ENCODE assay signal across 8 mouse cellular contexts in the genomic region with DNA sequence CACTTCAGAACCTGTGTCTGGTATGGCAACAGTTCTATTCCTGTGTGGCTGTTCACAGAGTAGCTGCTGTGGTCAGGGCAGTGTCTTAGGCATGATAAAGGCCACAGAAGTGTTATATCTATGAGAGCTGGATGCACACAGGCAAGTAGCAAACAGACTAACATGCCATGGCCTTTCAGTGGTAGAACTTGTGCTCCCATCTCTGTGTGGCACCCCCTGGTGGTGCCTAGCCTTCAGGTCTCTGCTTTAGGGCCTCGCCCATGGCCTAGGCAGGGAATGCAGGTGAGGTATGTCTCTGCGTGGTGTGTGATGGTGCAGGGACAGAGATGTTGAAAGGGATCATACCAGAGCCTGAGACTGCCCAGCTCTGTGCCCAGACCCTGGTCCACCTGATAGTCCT. TPM values are rescaled to one million over a fixed set of nuclear protein-coding genes. Genes with fewer than 3 reads are reported as not detected.
A peak's percentile ranks its signal among the peaks of the same experiment; 100 is the strongest.
DNase-seq lines count a peak whose midpoint lies in the region; ATAC-seq and TF ChIP-seq lines count a peak whose summit lies in the region.

No protein-coding gene starts in this region.

- peak; percentile 39; the same call in 1 of the 2 replicates for ATAC-seq in forebrain, embryonic 12.5 days (ENCODE audit: low FRiP score)
- peak; percentile 78 for ATAC-seq in liver, postnatal 0 days

- no peak for DNase-seq in forebrain, embryonic 10.5 days (ENCODE audit: extremely low spot score, low spot score)
- DNase-seq in testis, postnatal 14 days (ENCODE audit: low spot score), result no peak
- DNase-seq in liver, postnatal 0 days, result peak; percentile 66
- DNase-seq in ovary, adult 18-20 months (ENCODE audit: low spot score), result no peak
- DNase-seq in embryo, embryonic 10.5 days (ENCODE audit: low spot score), result no peak

- peak; percentile 43; the same call in 1 of the 2 replicates for TF ChIP-seq CTCF in testis, adult 2 months (IDR thresholded peaks at IDR 0.05; ENCODE audit: control insufficient read depth, insufficient read depth, insufficient replicate concordance, low read depth, low read length)
- TF ChIP-seq CTCF in embryonic fibroblast, embryonic 13.5 days (IDR thresholded peaks at IDR 0.05; ENCODE audit: borderline replicate concordance, insufficient read depth, low read length), result peak; percentile 30; the same call in 1 of the 2 replicates
- peak; percentile 82 for TF ChIP-seq CTCF in liver, postnatal 0 days (IDR thresholded peaks at IDR 0.05; ENCODE audit: low read depth)

- no peak for TF ChIP-seq EP300 in liver, postnatal 0 days (IDR thresholded peaks at IDR 0.05; ENCODE audit: low read depth)

- H3K27ac ChIP-seq in forebrain, embryonic 12.5 days, result no peak overlapping the region
- no peak overlapping the region for H3K27ac ChIP-seq in forebrain, embryonic 10.5 days
- no peak overlapping the region for H3K27ac ChIP-seq in testis, adult 2 months (ENCODE audit: control insufficient read depth, insufficient read depth, low read depth, low read length)
- no peak overlapping the region for H3K27ac ChIP-seq in embryonic fibroblast, embryonic 13.5 days (ENCODE audit: insufficient read depth, low read length)
- no peak overlapping the region for H3K27ac ChIP-seq in liver, postnatal 0 days (ENCODE audit: low read depth)

- 87% methylated on average over 2 of the region's 2 CpGs for WGBS in forebrain, embryonic 12.5 days
- WGBS in forebrain, embryonic 10.5 days, result 94% methylated on average over 2 of the region's 2 CpGs
- WGBS in liver, postnatal 0 days (ENCODE audit: insufficient replicate concordance), result 87% methylated on average over 2 of the region's 2 CpGs

- no peaks in the 10 kb centered on the region for H3K27me3 ChIP-seq in forebrain, embryonic 12.5 days
- no peaks in the 10 kb centered on the region for H3K27me3 ChIP-seq in forebrain, embryonic 10.5 days (ENCODE audit: poor library complexity, severe bottlenecking)
- no peaks in the 10 kb centered on the region for H3K27me3 ChIP-seq in testis, adult 2 months (ENCODE audit: control insufficient read depth, insufficient read depth, low read length)
- no peaks in the 10 kb centered on the region for H3K27me3 ChIP-seq in liver, postnatal 0 days (ENCODE audit: insufficient read depth, low read length)

- no peak overlapping the region for H3K4me2 ChIP-seq in forebrain, embryonic 12.5 days
- no peak overlapping the region for H3K4me2 ChIP-seq in liver, postnatal 0 days (ENCODE audit: low read depth, low read length)

- peaks cover 81% of the 10 kb centered on the region for H3K36me3 ChIP-seq in forebrain, embryonic 12.5 days (replicated peaks)
- H3K36me3 ChIP-seq in forebrain, embryonic 10.5 days (replicated peaks), result peaks cover 100% of the 10 kb centered on the region
- no peaks in the 10 kb centered on the region for H3K36me3 ChIP-seq in testis, adult 2 months (ENCODE audit: control insufficient read depth, insufficient read depth, low read length)
- H3K36me3 ChIP-seq in liver, postnatal 0 days (replicated peaks; ENCODE audit: insufficient read depth, low read length), result peaks cover 52% of the 10 kb centered on the region

- no peaks in the 10 kb centered on the region for H3K9me3 ChIP-seq in forebrain, embryonic 12.5 days
- H3K9me3 ChIP-seq in forebrain, embryonic 10.5 days, result no peaks in the 10 kb centered on the region
- H3K9me3 ChIP-seq in liver, postnatal 0 days (ENCODE audit: low read length), result no peaks in the 10 kb centered on the region

- no peak overlapping the region for H3K9ac ChIP-seq in forebrain, embryonic 12.5 days
- no peak overlapping the region for H3K9ac ChIP-seq in liver, postnatal 0 days (replicated peaks)

- no peak for TF ChIP-seq POLR2A in testis, adult 2 months (IDR thresholded peaks at IDR 0.05; ENCODE audit: control insufficient read depth, low read depth, low read length)
- no peak for TF ChIP-seq POLR2A in embryonic fibroblast, embryonic 13.5 days (IDR thresholded peaks at IDR 0.05; ENCODE audit: low read depth, low read length)

- no peaks in the 10 kb centered on the region for H3K4me1 ChIP-seq in forebrain, embryonic 12.5 days
- no peaks in the 10 kb centered on the region for H3K4me1 ChIP-seq in forebrain, embryonic 10.5 days
- H3K4me1 ChIP-seq in testis, adult 2 months (ENCODE audit: control insufficient read depth, insufficient read depth, low read length), result peaks cover 8% of the 10 kb centered on the region
- H3K4me1 ChIP-seq in embryonic fibroblast, embryonic 13.5 days (ENCODE audit: control insufficient read depth, insufficient read depth, low read length), result no peaks in the 10 kb centered on the region
- H3K4me1 ChIP-seq in liver, postnatal 0 days (ENCODE audit: insufficient read depth), result no peaks in the 10 kb centered on the region

- H3K4me3 ChIP-seq in forebrain, embryonic 12.5 days (replicated peaks), result no peak overlapping the region
- no peak overlapping the region for H3K4me3 ChIP-seq in forebrain, embryonic 10.5 days
- no peak overlapping the region for H3K4me3 ChIP-seq in testis, adult 2 months (ENCODE audit: control insufficient read depth, low read depth, low read length)
- H3K4me3 ChIP-seq in embryonic fibroblast, embryonic 13.5 days (ENCODE audit: insufficient read depth, low read length), result no peak overlapping the region
- no peak overlapping the region for H3K4me3 ChIP-seq in liver, postnatal 0 days (ENCODE audit: low read depth, low read length)

RNA-seq across cellular contexts. Expression of a gene that starts 50.1 kb away (rescaled TPM):
- polyA plus RNA-seq in forebrain, embryonic 12.5 days (2016; fragmentation: Nextera tagmentation; extraction: Ambion mirVana), result 7.3 and 13.5 TPM in 2 replicates
- 0.64 and 0.66 TPM in 2 replicates for polyA plus RNA-seq in forebrain, embryonic 10.5 days (2016; fragmentation: Nextera tagmentation; extraction: Ambion mirVana)
- polyA plus RNA-seq in testis, adult 2 months (2012; rRNA removed), result not detected in 2 replicates
- 4.6 and 15.0 TPM in 2 replicates for polyA plus RNA-seq in embryonic fibroblast, embryonic 13.5 days (2011; ENCODE audit: insufficient read length, low read depth, missing spikeins)
- polyA plus RNA-seq in liver, postnatal 0 days (2015; fragmentation: Nextera tagmentation; extraction: Ambion mirVana), result not detected in 2 replicates

Comparison
In these comparisons a context has a peak if more than half of its experiments do, and no peak if none do; other contexts are left out.
1. CTCF ChIP-seq: peak in every context shown above with its lines; median percentile 82 in liver, postnatal 0 days; 43 in testis, adult 2 months; 30 in embryonic fibroblast, embryonic 13.5 days.